Mouse (Mus musculus): ENCODE results near the gene Vipas39. TPM values are rescaled to one million over a fixed set of nuclear protein-coding genes. Genes with fewer than 3 reads are reported as not detected.

The Vipas39 gene
- polyA plus RNA-seq, 1 experiment from 2014 or later = 25.7 TPM

DNA sequence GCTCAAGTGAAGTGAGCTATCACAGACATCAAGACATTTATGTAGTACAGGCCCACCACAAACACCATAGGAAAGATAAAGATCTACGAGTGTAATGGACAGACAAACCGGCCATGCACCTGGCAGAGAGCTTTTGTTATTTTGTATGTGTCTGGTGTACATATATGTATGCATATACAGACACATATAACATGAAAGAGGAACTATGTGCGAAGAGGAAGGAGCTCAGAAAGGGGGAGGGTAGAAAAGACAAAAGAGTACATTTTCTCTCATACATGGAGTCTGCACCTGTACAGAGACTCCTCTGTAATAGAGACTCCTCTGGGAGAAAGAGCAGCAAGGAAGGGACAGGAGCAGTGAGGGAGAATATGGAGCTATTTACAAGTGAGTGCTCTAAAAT lies 73.0 kb downstream of the Vipas39 start:
- no peaks in the 10 kb centered on the region for H3K27me3 ChIP-seq (replicated peaks; ENCODE audit: insufficient read depth, low read length)
- H3K4me1 ChIP-seq (ENCODE audit: insufficient read depth, low read depth, low read length) = no peaks in the 10 kb centered on the region
- no peak overlapping the region for H3K4me3 ChIP-seq (ENCODE audit: low read depth, low read length)
- ATAC-seq = no peak
- H3K4me2 ChIP-seq (replicated peaks; ENCODE audit: low read depth, low read length) = no peak overlapping the region
- no peak for TF ChIP-seq CTCF (IDR thresholded peaks at IDR 0.05)
- TF ChIP-seq EP300 (IDR thresholded peaks at IDR 0.05) = no peak
- no peak for DNase-seq (ENCODE audit: low spot score)
- no peak overlapping the region for H3K27ac ChIP-seq (ENCODE audit: low read length)
- H3K36me3 ChIP-seq (ENCODE audit: insufficient read depth, low read length) = no peaks in the 10 kb centered on the region
- no peaks in the 10 kb centered on the region for H3K9me3 ChIP-seq (ENCODE audit: low read length)
- H3K9ac ChIP-seq (replicated peaks; ENCODE audit: low read depth) = no peak overlapping the region
- 87% methylated on average over 3 of the region's 3 CpGs for WGBS

Small RNAs within 50 kb of the gene (microRNA-seq; reads per million reads assigned to microRNA genes)
- not detected for gene Gm47293

Other genes with a start within 250 kb of the Vipas39 start
- gene Tmem63c, start 244.9 kb downstream of the Vipas39 start, polyA plus RNA-seq (2015; fragmentation: Nextera tagmentation; extraction: Ambion mirVana) = 0.11 and 0.12 TPM in 2 replicates
- gene Ngb, start 163.7 kb downstream of the Vipas39 start, polyA plus RNA-seq (2015; fragmentation: Nextera tagmentation; extraction: Ambion mirVana) = 3.0 and 3.9 TPM in 2 replicates
- gene Gstz1, start 119.1 kb downstream of the Vipas39 start, polyA plus RNA-seq (2015; fragmentation: Nextera tagmentation; extraction: Ambion mirVana) = 48.3 and 51.7 TPM in 2 replicates
- gene Pomt2, start 118.3 kb downstream of the Vipas39 start, polyA plus RNA-seq (2015; fragmentation: Nextera tagmentation; extraction: Ambion mirVana) = 9.5 and 10.5 TPM in 2 replicates
- 1.3 and 1.4 TPM in 2 replicates for gene Samd15, start 66.5 kb downstream of the Vipas39 start, polyA plus RNA-seq (2015; fragmentation: Nextera tagmentation; extraction: Ambion mirVana)
- gene Tmed8, start 65.8 kb downstream of the Vipas39 start, polyA plus RNA-seq (2015; fragmentation: Nextera tagmentation; extraction: Ambion mirVana) = 1.4 TPM in 2 replicates
- 0.18 and 0.29 TPM in 2 replicates for gene Noxred1, start 27.5 kb downstream of the Vipas39 start, polyA plus RNA-seq (2015; fragmentation: Nextera tagmentation; extraction: Ambion mirVana)
- gene Ahsa1, start 223 bp upstream of the Vipas39 start, polyA plus RNA-seq (2015; fragmentation: Nextera tagmentation; extraction: Ambion mirVana) = 101 and 116 TPM in 2 replicates
- gene Ism2, start 33.4 kb upstream of the Vipas39 start, polyA plus RNA-seq (2015; fragmentation: Nextera tagmentation; extraction: Ambion mirVana) = 0.75 and 2.2 TPM in 2 replicates
- 194 and 216 TPM in 2 replicates for gene Sptlc2, start 122.1 kb upstream of the Vipas39 start, polyA plus RNA-seq (2015; fragmentation: Nextera tagmentation; extraction: Ambion mirVana)
- gene Slirp, start 177.6 kb upstream of the Vipas39 start, polyA plus RNA-seq (2015; fragmentation: Nextera tagmentation; extraction: Ambion mirVana) = 158 and 175 TPM in 2 replicates
- gene Alkbh1, start 177.8 kb upstream of the Vipas39 start, polyA plus RNA-seq (2015; fragmentation: Nextera tagmentation; extraction: Ambion mirVana) = 15.2 and 20.1 TPM in 2 replicates
- gene Snw1, start 206.0 kb upstream of the Vipas39 start, polyA plus RNA-seq (2015; fragmentation: Nextera tagmentation; extraction: Ambion mirVana) = 93.9 and 103 TPM in 2 replicates
- not detected in 2 replicates for gene Gm5788, start 228.5 kb upstream of the Vipas39 start, polyA plus RNA-seq (2015; fragmentation: Nextera tagmentation; extraction: Ambion mirVana)
- not detected in 2 replicates for gene Gm8300, start 248.1 kb upstream of the Vipas39 start, polyA plus RNA-seq (2015; fragmentation: Nextera tagmentation; extraction: Ambion mirVana)

All from lung, postnatal 0 days (tissue).